Mouse (Mus musculus) ES-Bruce4 (cell line): ENCODE data around the gene 0610030E20Rik. TPM values are rescaled to one million over a fixed set of nuclear protein-coding genes. Genes with fewer than 3 reads are reported as not detected.

Source experiments
- H3K27ac ChIP-seq: 2 replicates; pipeline ENCODE4 v1.5.1; 2012; ENCODE audit warnings: low read length, inconsistent platforms; ENCODE audit not compliant: insufficient read depth
- H3K27me3 ChIP-seq: 2 replicates; pipeline ENCODE4 v1.6.1; 2012; ENCODE audit warnings: mild to moderate bottlenecking, low read length, inconsistent platforms; ENCODE audit not compliant: control insufficient read depth, poor library complexity, insufficient read depth, severe bottlenecking
- H3K36me3 ChIP-seq: 2 replicates; pipeline ENCODE4 v1.6.1; 2012; ENCODE audit warnings: inconsistent platforms, mild to moderate bottlenecking, low read length, moderate library complexity; ENCODE audit not compliant: control insufficient read depth, poor library complexity, insufficient read depth, severe bottlenecking
- H3K4me1 ChIP-seq: one replicate; pipeline ENCODE4 v1.8.1; 2011; ENCODE audit warnings: low read length; ENCODE audit not compliant: control insufficient read depth, insufficient read depth
- H3K4me3 ChIP-seq: 2 replicates; pipeline ENCODE4 v1.5.1; 2011; ENCODE audit warnings: low read depth, mild to moderate bottlenecking, low read length
- H3K9ac ChIP-seq: 2 replicates; pipeline ENCODE4 v1.6.1; 2012; ENCODE audit warnings: low read depth, mild to moderate bottlenecking, inconsistent platforms; ENCODE audit not compliant: poor library complexity, severe bottlenecking
- H3K9me3 ChIP-seq: replicated peaks from 2 replicates; pipeline ENCODE4 v1.6.1; 2012; ENCODE audit warnings: mild to moderate bottlenecking, low read length, inconsistent platforms; ENCODE audit not compliant: control insufficient read depth, poor library complexity, insufficient read depth, severe bottlenecking
- CTCF ChIP-seq: IDR thresholded peaks from one replicate; pipeline ENCODE4 v1.8.1; 2011; ENCODE audit warnings: low read depth, low read length
- EP300 ChIP-seq: IDR thresholded peaks from 2 replicates; pipeline ENCODE4 v1.6.1; 2011; ENCODE audit warnings: low read depth, low read length; ENCODE audit not compliant: insufficient read depth
- POLR2A ChIP-seq: IDR thresholded peaks from one replicate; pipeline ENCODE4 v1.8.1; 2011; ENCODE audit warnings: low read length; ENCODE audit not compliant: insufficient read depth
- polyA plus RNA-seq: library from polyadenylated mRNA; stranded (reverse); fragments of >200 nt; gene quantifications from 2 replicates; pipeline ENCODE4 v1.2.4, GENCODE M21; 2011; ENCODE audit warnings: low read depth; ENCODE audit not compliant: missing spikeins, insufficient read depth, insufficient read length

0610030E20Rik gene
- polyA plus RNA-seq, 1 experiment: 18.4 TPM

DNA sequence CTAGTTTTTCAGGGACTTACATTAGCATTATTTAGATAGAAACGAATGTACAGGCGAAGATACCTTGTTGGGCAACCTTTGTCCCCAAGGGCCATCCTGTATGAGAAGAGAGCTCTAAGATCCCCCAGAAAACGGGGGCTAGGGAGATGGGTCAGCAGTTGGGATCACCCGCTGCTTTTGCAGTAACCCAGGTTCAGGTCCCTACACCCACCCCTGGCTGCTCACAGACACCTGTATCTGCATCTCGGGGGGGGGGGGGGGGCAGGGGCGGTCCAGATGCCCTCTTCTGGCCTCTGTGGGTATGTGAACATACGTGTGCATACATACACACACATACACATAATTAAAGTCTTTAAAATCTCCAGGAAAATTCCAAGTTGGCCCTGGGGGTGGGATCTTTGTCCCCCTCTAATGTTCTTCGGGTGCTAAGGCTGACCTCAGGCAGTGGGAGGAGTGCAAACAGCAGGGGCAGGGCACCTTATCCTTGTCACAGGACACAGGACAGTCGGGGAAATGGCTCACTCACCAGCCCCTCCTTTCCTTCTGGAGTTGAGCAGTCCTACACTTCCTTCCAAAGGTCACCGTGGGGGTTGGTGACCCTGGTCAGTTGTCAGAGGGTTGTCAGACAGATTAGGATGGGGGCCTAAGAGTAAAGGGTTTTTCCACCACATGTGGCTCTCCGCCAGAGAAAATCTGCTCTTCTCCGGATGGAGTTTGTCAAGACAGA lies 43.8 kb downstream of the 0610030E20Rik start:
- Histone ChIP-seq H3K4me1 (no peaks in the 10 kb centered on the region), H3K9ac (no peak overlapping the region)
- TF ChIP-seq POLR2A (no peak), CTCF (no peak), EP300 (no peak)

DNA sequence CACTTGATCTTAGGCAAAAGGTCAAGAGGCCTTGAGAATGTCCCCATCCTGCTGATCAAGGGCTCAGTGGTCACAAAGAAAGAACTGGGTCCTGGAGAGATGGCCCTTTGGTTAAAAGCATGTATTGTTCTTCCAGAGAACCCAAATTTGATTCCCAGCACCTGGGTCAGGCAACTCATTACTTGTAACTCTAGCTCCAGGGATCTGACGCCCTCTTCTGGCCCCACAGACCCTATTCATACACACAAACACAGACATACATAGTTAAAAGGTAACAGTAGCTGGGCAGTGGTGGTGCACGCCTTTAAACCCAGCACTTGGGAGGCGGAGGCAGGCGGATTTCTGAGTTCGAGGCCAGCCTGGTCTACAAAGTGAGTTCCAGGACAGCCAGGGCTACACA lies 45.2 kb downstream of the 0610030E20Rik start:
- H3K36me3 ChIP-seq: no peaks in the 10 kb centered on the region
- H3K4me1 ChIP-seq: no peaks in the 10 kb centered on the region
- H3K9me3 ChIP-seq: no peaks in the 10 kb centered on the region

More for the DNA sequence above, 43.8 kb downstream of the 0610030E20Rik start:
- Histone ChIP-seq H3K27ac (0 out of 2 replicates have a peak overlapping the region, but pooled peaks have one; percentile 7), H3K4me3 (no peak overlapping the region), H3K27me3 (no peaks in the 10 kb centered on the region), H3K9me3 (no peaks in the 10 kb centered on the region), H3K36me3 (no peaks in the 10 kb centered on the region)

DNA sequence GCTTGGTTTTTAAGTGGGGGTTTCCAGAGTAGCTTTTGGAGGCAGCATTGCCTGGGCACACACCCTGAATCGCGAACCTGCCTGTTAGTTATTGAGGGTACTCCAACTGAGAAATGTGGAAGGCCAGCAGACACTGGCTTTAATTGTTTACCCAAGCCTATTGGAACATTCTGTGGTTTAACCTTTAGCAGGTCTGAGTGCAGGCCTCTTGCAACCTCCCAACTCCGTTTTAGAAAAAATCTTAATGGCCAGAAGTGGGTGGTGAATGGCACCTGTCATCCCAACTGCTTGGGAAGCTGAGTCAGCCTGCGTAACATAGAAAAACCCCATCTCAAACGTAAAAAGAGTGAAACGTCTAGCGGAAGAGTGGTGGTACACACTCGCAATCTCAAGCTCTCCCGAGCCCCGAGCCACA lies 49.7 kb downstream of the 0610030E20Rik start:
- TF ChIP-seq POLR2A (no peak), EP300 (no peak), CTCF (no peak)
- Histone ChIP-seq H3K4me3 (no peak overlapping the region), H3K9ac (no peak overlapping the region), H3K36me3 (no peaks in the 10 kb centered on the region), H3K4me1 (no peaks in the 10 kb centered on the region), H3K9me3 (no peaks in the 10 kb centered on the region), H3K27me3 (no peaks in the 10 kb centered on the region), H3K27ac (no peak overlapping the region)

More for the DNA sequence above, 45.2 kb downstream of the 0610030E20Rik start:
- Histone ChIP-seq H3K27me3 (no peaks in the 10 kb centered on the region), H3K9ac (no peak overlapping the region), H3K27ac (no peak overlapping the region), H3K4me3 (no peak overlapping the region)
- TF ChIP-seq CTCF: no peak
- no peak for TF ChIP-seq POLR2A
- no peak for TF ChIP-seq EP300

DNA sequence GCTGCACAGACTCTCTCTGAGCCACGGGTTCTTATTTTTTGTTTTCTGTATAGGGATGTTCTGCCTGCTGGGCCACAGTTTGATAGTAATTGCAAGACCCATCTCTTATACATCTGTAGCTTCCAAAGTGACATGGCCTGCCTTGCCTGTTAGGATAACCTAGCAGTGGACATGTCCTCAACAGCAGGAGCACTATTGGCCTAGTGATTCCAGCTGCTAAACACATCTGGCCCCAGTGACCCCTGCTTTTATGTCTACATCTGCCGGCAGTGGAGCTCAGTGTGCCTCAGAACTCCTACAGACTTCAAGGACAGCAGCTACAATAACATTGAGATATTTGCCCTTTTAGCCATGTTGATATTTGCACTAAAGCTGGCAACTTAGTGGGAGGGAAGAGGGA lies 52.9 kb downstream of the 0610030E20Rik start:
- H3K4me3 ChIP-seq: no peak overlapping the region
- TF ChIP-seq POLR2A (no peak), EP300 (no peak), CTCF (no peak)
- no peak overlapping the region for H3K27ac ChIP-seq
- H3K9ac ChIP-seq: no peak overlapping the region
- H3K36me3 ChIP-seq: no peaks in the 10 kb centered on the region
- no peaks in the 10 kb centered on the region for H3K27me3 ChIP-seq
- no peaks in the 10 kb centered on the region for H3K4me1 ChIP-seq
- no peaks in the 10 kb centered on the region for H3K9me3 ChIP-seq

DNA sequence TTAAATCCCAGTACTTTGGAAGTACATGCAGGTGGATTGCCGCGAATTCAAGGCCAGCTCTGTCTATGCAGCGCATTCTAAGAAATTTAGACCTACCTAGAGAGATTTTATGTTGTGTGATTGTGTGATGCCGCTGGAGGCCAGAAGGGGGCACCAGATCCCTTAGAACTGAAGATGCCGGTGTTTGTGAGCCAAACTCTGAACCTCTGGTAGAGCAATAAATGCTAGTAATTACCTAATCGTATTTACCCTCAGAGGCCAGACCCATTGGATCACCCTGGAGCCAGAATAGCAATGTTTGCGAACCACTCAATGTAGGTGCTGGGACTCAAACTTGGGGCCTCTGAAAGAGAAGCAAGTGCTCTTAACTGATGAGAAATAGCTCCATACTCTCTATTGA lies 54.8 kb downstream of the 0610030E20Rik start:
- Histone ChIP-seq H3K4me1 (no peaks in the 10 kb centered on the region), H3K36me3 (no peaks in the 10 kb centered on the region), H3K27ac (no peak overlapping the region), H3K9me3 (no peaks in the 10 kb centered on the region), H3K4me3 (no peak overlapping the region), H3K27me3 (no peaks in the 10 kb centered on the region), H3K9ac (no peak overlapping the region)
- TF ChIP-seq CTCF: peak; percentile 73
- no peak for TF ChIP-seq POLR2A
- no peak for TF ChIP-seq EP300

Other genes starting within 250 kb of the 0610030E20Rik start
- gene St3gal5, start 249.7 kb upstream of the 0610030E20Rik start, polyA plus RNA-seq: 25.9 and 28.1 TPM in 2 replicates
- not detected in 2 replicates for gene Atoh8, start 111.7 kb upstream of the 0610030E20Rik start, polyA plus RNA-seq
- not detected in 2 replicates for gene Sftpb, start 42.7 kb upstream of the 0610030E20Rik start, polyA plus RNA-seq
- 72.5 and 76.5 TPM in 2 replicates for gene Usp39, start 2.1 kb upstream of the 0610030E20Rik start, polyA plus RNA-seq
- gene Tmem150a, start 8.1 kb downstream of the 0610030E20Rik start, polyA plus RNA-seq: 11.0 and 13.0 TPM in 2 replicates
- gene Rnf181, start 19.6 kb downstream of the 0610030E20Rik start, polyA plus RNA-seq: 79.6 and 84.0 TPM in 2 replicates
- gene Vamp5, start 33.2 kb downstream of the 0610030E20Rik start, polyA plus RNA-seq: 1.9 and 2.2 TPM in 2 replicates
- 25.6 and 28.4 TPM in 2 replicates for gene Vamp8, start 43.4 kb downstream of the 0610030E20Rik start, polyA plus RNA-seq
- gene Ggcx, start 67.0 kb downstream of the 0610030E20Rik start, polyA plus RNA-seq: 16.6 and 18.8 TPM in 2 replicates
- 200 and 211 TPM in 2 replicates for gene Mat2a, start 92.2 kb downstream of the 0610030E20Rik start, polyA plus RNA-seq
- gene Sh2d6, start 174.4 kb downstream of the 0610030E20Rik start, polyA plus RNA-seq: not detected in 2 replicates
- gene Capg, start 197.1 kb downstream of the 0610030E20Rik start, polyA plus RNA-seq: 55.8 and 60.3 TPM in 2 replicates